Mouse (Mus musculus) T-helper 2 cell (primary cell): ENCODE results near the gene Rasgrp3.
"Not testable (repeated sequence)": the region's sequence is repeated elsewhere in the genome, so short reads cannot be mapped to it uniquely, and the experiment has no call there.

Source experiments
- in situ Hi-C: fragments of 300-600 bp; cut with MboI, MseI; formaldehyde crosslinking; loops from one replicate; pipeline ENCODE4 v1.15.1; 2025; ENCODE audit warnings: high pct_unique_total_duplicates

The Rasgrp3 gene

DNA sequence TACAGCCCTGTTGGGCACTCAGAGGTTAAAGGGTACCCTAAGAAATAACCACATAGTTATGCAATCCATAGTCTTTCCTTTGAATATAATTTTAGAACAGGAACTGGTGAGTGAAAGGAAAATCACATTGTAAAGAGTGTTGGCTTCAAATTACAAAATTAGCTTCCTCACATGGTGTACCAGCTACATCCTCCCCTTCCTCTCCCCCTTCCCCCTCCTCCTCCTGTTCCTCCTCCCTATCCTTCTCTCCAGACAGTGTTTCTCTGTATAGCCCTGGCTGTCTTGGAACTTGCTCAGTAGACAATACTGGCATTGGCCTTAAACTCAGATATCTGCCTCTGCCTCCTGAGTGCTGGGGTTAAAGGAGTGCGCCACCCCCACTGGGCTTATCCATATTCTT is 26.1 kb downstream of the Rasgrp3 start:
- in situ Hi-C loops: no loop called here

DNA sequence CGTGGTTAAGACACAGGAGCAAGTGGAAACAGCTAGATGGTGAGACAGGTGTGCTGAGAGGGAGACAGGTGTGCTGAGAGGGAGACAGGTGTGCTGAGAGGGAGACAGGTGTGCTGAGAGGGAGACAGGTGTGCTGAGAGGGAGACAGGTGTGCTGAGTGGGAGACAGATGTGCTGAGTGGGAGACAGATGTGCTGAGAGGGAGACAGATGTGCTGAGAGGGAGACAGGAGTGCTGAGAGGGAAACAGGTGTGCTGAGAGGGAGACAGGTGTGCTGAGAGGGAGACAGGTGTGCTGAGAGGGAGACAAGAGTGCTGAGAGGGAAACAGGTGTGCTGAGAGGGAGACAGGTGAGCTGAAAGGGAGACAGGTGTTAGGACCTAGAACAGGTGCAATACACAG is 27.5 kb downstream of the Rasgrp3 start:
- in situ Hi-C loops: not testable (repeated sequence)

DNA sequence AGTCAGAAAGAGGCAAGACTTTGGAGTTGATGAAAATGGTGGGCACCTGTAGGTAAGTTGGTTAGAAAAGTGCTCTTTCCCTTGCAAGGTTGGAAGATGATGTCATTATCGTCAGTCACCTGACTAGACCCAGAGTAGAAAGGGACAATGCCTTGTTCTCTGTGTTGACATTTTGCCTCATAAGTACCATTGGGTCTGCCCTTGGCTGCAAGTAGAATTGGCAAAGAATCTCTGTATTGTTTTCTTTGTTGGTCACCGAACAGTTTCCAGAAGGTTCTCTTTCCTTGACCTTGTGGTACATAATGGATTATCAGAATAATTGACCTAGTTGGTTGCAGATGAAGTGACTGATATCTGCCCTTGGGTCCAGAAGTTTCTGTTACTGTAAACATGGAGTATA is 27.9 kb downstream of the Rasgrp3 start:
- in situ Hi-C loops: no loop called here

DNA sequence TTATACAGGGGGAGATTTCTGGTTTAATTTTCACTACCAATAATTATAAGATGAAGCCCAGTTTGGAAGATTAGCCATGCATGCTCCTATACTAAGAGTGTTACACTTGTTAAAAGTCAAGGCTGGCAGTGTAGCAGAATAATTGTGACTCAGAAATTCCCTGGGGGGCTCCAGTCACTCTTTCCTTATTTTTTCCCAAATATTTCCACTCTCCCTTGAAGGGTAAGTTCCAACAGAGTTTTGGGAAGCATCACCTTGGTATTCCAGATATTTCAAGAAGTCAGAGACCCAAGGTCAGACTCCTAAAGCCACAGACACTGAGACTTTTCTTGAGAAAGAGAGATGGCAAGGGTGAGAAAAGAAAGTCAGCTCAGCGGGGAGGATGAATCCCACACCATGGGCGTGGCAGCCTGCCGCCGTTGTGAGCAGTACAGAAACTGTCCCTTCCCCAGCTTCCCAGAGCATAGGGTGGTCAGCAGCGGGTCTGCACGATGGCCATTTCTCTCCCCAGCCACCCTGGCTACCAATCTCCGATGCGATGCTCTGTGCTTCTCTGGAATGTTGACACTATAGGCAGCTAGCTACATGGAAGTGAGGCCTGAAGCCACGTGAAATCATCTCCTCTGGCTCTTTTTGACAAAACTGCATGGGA is 28.8 kb downstream of the Rasgrp3 start:
- in situ Hi-C loops: no loop called here

DNA sequence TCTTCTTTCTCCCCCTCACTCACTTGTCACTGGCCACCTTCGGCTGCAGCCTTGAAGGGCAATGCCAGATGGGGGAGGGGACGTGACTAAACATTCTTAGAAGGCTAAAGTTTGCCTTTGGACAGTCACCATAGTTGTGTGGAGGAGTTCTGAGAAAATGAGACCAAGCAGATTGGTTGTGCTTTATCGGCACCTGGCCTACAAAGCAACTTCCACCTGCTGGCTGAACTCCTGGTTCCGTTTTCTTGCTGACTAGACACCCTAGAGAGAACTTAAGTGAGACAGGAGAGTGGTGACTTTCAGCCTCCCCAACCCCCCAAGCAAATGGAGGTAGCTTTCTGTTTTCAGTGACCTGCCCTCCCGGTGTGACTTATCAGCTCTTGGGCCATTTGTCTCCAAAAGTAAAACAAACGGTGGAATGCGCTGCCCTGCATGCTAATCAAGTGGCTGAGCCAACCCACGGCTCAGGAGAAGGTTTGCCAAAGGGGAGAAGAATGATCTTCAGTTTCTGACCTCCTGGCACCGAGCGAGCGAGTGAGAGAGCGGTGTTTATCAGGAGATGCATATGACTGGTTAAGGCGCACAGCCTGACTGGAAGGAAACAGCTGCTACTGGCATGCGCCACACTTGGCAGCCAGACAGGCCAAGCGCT is 29.4 kb downstream of the Rasgrp3 start:
- in situ Hi-C loops: loop anchor here (5.0 kb wide), 1 partner anchor 73 kb away; no protein-coding TSS in a partner anchor

DNA sequence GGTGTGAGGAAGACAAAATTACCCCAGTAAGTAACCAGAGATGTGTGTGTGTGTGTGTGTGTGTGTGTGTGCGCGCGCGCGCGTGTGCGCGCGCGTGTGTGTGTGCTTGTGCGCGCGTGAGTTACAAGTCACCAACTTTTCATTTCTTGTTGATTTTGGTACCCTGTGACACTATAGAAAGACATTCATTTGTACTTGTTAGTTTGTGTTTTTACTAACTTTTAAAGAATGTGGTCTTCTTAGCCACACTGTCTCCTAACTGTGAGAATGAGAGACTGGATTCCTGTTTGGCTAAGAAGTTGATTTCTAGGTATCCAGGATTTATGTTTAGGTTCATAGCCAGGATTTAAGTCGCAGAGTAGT is 29.9 kb downstream of the Rasgrp3 start:
- in situ Hi-C loops: loop anchor here (5.0 kb wide), 1 partner anchor 73 kb away; no protein-coding TSS in a partner anchor

DNA sequence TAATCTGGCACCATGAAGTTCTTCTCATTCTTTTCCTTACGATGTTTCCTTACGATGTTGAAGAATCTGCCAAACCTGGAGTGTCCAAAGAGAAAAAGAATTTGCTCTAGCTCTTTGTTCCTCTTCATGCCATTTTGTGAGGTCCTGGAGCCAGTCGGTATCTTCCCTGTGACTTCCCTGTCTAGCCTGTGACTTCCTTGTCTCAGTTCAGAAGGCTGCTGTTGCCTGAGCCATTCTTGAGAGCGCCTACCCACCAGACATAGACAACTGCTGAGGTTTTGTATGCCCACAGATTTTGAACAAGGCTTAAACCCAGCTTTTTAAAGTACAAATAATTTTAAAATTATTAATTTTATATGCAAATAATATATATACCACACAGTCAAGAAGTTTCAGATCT is 31.3 kb downstream of the Rasgrp3 start:
- in situ Hi-C loops: loop anchor here (5.0 kb wide), 1 partner anchor 75 kb away; no protein-coding TSS in a partner anchor

DNA sequence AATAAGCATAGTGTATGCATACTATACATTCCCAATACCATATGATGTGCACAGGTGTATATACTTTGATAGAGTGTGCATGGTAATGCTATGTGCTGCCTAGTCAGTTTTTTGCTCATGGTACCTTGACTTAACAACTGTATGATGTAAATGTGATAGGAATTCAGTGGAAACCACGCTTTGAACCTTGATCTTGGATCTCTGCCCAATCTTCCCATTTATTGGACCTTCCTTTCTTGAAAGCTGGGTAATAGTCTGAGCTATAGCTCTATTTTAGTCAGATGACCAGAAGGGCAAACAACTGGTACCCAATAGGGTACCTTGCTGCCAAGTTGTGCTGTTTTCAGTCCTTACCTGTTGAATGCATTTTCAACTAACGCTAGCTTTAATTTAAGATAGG is 31.8 kb downstream of the Rasgrp3 start:
- in situ Hi-C loops: loop anchor here (5.0 kb wide), 1 partner anchor 75 kb away; no protein-coding TSS in a partner anchor

DNA sequence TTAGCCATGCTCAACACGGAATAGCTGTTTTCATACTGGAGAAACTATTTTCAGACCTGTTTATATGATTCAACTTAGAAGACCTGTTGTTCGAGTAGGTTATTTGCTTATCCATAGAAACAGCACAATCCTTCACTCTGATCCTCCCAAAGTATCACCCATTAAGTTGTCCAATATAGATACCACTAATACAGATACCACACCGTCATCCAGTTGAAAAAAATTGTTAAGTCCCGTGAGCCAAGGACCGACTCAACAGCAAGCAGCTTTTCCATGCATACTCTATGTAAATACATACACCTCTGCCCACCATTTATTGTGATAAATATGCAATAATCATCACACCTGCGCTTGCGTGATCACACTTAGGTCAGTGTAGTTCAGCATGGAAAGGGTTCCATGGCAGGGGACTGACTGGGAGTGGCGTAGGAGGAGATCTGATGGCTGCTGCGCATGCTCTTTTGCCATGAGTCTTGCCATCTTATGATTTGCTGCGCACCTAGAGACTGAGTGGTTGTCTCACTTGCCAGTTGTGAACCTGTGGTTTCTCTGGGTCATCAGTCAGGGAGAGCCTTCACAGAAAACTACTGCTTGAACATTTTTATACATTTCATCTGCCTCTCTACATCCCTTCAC is 32.9 kb downstream of the Rasgrp3 start:
- in situ Hi-C loops: loop anchor here (5.0 kb wide), 1 partner anchor 76 kb away; no protein-coding TSS in a partner anchor

DNA sequence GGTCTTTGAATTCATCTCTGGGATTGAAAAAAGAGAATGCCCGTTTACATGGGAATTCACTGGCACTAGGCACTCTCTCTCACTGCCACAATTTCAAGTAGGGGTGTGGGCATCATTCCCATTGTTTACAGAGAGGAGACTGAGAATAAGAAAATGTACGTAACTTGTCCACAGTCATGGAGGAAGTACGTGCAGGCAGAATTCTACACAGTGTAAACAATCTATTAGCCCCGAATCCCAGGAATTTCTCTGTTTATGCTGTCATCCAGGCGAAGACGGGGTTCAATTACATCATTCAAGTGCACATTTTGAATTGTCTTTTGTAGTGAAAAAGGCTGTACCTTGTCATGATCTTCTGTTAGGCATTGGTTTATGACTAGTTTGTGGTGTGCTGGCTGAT is 34.6 kb downstream of the Rasgrp3 start:
- in situ Hi-C loops: no loop called here

DNA sequence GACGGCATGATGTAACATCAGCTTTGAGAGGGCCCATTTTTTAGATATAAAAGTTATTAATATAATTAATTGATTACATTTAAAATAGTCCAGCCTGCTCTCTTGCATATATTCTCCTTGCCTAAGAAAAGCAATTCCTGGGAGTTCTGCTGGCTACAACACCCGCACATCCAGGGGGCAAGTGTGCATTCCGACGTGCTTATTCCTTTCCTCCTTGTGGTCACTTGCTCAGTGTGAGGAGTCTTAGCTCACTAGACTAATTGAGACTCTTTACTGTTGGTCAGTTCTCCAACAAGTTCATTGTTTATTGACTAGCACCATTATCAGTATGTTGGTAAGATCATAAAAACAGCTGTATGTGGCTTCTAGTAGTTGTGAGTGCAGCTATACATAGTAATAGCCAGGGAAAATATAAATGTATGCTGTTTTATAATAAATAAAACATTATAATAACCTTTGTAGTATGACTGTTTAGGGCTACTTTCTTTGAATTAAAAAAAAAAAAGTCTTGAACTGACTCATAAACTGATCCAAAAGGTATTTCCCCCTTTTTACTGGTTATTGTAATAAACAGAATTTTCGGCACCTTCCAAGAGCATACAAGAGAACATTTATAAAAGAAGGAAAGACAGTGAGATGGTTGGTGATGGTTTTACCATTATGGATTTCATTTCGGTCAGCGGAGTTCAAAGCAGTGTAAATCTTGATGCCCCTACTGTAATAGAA is 35.4 kb downstream of the Rasgrp3 start:
- in situ Hi-C loops: no loop called here

DNA sequence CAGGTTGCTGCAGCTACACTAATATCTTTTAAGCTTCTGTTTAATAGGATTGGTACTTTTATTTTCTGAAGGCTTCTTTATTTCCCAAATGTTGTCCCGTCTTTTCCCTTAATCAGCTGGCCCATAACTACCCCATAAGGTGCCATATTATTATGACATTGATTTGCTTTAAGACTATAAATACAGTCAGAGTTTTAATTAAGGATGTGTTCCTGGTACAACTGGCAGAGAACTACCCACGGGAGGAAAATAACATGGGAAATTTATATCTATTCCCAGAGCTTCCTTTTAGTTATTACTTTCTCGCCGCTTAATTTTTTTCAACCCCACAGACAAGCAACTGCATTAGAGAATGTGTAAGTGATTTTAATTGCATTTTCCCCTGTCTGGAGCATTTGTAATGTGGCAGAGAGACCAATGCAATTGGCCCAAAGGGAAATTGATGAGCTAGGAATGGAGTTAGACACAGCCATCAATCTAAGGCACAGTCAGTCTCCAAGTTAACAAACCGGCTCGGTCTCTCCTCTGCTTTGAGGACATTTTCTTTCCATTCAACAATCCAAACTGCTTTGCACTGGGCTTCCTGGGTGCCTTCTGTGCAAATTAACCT is 36.1 kb downstream of the Rasgrp3 start:
- in situ Hi-C loops: no loop called here

DNA sequence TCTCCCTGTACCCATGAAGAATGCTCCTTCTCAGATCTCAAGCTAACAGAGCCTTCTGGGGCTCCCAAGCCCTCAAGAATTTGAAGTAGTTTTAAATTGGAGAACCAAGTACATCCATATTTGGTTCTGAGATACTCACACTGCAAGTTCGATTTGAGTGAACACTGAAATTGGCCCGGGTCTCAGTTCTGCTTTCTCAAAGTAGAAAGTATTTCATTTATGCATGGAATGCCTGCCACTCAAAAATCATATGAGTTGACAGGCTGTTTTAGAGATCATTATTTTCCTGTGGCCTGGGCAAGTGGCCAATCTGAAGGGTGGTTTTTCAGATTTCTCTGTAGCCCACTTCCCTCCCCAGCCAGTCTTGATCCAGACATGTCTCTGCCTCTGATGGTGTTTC is 36.7 kb downstream of the Rasgrp3 start:
- in situ Hi-C loops: no loop called here

DNA sequence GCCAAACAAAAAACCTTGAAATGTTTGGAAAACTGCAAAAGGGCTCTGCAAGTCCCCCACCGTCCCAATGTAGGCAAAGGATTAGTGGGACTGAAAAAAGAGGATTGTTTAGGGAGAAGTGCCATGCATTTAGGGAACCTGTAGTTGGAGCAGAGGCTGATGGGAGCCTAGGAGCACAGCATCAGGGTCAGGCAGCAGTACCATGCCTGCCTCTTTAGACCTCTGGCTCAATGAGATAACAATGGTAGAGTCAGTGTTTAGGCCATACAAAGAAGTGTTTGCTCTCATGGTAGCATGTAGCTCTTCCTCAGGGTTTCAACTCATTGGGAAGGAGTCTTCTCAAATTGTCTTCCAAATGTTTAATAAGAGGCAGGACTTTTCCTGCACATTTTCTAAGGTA is 40.3 kb downstream of the Rasgrp3 start:
- in situ Hi-C loops: no loop called here

DNA sequence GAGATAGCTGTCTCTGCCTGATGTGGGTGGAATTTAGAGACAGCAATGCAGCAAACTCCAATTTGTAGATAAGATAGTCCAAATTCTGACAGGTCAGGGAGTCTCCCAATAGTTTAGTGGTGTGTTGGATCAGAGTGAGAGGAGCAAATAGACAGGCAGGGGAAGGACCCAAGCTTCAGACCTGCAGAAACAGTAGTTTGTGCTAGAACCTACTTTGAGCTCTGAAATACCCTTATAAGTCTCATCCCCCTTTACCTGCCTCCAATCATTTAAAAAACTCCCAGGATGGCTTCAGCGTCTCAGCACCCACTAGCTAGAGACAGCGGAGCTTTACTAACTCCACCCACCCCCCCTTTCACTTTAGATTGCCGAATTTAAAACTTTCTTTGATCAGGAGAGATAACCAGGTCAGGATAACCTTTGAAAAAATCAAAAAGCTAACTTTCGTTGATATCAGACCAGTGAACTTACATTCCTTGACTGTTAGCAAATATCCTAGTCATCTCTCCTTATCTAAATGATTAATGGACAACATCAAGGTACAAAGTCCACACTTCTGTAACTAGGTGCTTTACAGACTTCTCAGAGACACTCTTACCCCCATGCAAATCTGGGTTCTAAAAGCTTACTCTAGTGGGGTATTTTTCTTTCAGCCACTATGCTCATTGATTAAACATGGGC is 41.2 kb downstream of the Rasgrp3 start:
- in situ Hi-C loops: no loop called here

DNA sequence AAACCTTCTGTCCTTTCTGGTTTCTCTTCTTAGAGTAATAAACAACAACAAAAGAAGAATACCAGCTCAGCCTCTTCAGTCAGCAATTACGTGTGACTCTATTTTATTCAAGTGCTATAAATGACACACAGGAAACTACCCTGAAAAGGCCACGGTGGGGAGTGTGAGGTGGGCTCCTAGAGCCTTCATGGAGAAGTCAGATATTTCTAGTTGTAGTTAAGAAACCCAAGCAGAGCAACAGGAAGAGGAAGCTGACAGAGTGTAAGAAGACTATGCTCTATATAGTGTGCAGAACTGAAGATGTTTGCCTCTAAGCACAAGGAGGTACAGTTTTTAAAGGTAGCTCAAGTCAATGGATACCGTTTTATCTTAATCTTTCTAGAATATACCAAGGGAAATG is 42.0 kb downstream of the Rasgrp3 start:
- in situ Hi-C loops: no loop called here

DNA sequence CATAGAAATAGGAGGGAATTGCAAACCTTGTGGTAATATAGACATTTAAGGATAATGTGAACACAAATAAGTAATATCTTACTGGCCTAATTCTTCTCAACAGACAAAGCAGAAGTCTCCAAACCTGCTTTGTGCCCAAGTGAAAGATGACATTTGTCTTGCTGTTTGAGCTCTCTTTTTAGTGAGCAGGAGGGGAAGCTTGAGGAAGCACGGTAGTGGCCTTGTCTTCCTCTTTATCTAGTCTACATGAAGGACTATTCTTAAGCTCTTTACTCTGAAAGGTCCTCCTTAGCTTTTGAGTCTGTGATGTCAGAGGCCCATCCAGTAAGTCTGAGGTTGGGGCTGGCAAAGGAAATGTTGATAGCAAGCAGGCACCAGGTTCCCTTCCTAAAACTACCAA is 43.1 kb downstream of the Rasgrp3 start:
- in situ Hi-C loops: no loop called here

DNA sequence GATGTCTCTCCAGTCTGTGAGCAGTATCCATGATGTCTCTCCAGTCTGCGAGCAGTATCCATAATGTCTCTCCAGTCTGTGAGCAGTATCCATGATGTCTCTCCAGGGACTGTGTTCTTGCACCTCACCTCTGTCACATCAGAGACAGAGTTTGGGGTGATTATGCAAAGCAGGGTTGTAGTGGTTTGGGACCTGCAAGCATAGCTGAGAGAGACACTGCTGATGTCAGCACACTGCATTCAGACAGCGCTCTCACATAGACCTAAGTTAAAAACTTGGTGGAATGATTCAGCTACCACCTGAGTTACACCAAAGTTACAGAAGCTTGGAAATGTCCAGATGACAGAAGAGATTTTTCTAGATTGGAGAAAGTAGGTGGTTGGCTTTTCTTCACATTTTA is 44.0 kb downstream of the Rasgrp3 start:
- in situ Hi-C loops: no loop called here

DNA sequence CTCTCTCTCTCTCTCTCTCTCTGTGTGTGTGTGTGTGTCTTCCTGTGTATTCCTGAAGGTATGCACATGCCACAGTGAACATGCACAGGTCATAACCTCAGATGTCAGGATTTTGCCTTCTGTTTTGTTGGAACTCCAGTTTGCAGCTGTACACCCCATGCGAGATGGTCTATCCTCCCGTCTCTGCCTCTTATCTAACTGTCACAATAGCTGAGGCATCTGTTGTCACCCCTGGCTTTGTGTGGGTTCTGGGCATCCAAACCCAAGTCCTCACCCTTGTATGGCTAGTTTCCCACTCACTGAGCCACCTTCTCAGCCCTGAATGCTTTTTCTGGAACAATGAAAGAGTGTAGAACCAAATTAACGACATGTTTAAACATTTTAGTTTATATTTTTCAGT is 44.7 kb downstream of the Rasgrp3 start:
- in situ Hi-C loops: no loop called here

DNA sequence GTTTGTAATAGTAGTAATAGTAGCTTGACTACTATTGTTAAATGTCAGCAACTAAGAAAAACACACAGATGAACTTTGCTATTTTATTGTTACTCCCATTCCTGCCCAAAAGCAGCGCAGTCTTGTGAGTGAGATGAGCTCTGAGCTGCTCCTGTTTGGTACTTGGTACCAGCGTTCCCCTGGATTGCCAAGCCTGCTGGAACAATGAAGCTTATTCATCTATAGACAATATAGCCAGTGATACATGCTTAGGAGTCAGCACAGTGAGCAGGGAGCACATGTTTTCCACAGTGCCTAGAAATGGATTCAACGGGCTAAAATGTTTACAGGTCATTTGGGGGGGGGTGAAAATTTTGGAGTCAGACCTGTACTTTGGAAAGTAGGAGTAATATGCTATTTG is 50.5 kb downstream of the Rasgrp3 start:
- in situ Hi-C loops: no loop called here

DNA sequence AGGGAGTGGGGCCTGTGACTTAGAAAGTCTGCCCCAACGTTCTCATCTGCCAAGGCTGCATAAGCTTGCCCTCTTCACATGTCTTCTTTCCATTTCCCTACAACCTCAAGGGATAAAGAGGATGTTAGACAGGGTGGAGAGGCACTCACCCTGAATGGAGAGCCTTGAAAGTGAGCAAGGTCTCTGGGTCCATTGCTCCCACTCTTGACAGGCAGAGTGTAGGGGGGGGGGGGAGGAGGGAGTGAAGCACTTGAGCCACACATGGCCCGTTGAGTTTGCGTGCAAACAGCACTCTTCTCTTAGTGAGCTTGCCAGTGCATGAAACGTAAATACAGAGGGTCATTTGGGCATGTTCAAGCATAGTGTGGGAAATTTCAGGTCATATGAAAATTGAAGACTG is 59.5 kb downstream of the Rasgrp3 start:
- in situ Hi-C loops: no loop called here
